Comparison of ENCODE assay signal across 21 mouse cellular contexts in genomic region chr7:111268197-111268596, GRCm38 (mm10).
DNase-seq lines count a peak whose midpoint lies in the region; ATAC-seq lines count a peak whose summit lies in the region.
"Had no signal": no experiment of that assay in that cellular context is flagged by ENCODE, and none has a peak within 500 bp of the region (broad histone marks: within the 10 kb centered on the region; RNA-seq: fewer than 3 reads in every experiment).

No protein-coding gene starts in this region.

- no peaks in the 10 kb centered on the region for H3K27me3 ChIP-seq in midbrain, embryonic 13.5 days
- H3K27me3 ChIP-seq: CH12.LX, Patski had no signal

- peak; percentile 37 for DNase-seq in heart, adult 11 months
- no peak for DNase-seq in heart, postnatal 10 days
- DNase-seq in spleen, adult 12 weeks (ENCODE audit: low spot score) = no peak
- DNase-seq: adrenal gland, adult 2 months; adrenal gland, adult 8-10 months; adrenal gland, postnatal 10 days; adrenal gland, postnatal 14 days; adrenal gland, postnatal 25 days; adrenal gland, postnatal 36 days; B cell, adult 2 months; cerebellum, adult 11 months; cerebellum, adult 11-12 months; cerebellum, adult 18-20 months had no signal

- H3K4me3 ChIP-seq in midbrain, embryonic 13.5 days (replicated peaks) = no peak overlapping the region

- no peak overlapping the region for H3K4me2 ChIP-seq in midbrain, embryonic 13.5 days (replicated peaks)

- no peak overlapping the region for H3K9ac ChIP-seq in midbrain, embryonic 13.5 days (replicated peaks)

- no peaks in the 10 kb centered on the region for H3K36me3 ChIP-seq in midbrain, embryonic 13.5 days
- H3K36me3 ChIP-seq: G1E had no signal

- no peaks in the 10 kb centered on the region for H3K9me3 ChIP-seq in midbrain, embryonic 13.5 days

- intact Hi-C loops in heart, postnatal 10 days (cut with DNase I) = no loop called here

- no peak overlapping the region for H3K27ac ChIP-seq in midbrain, embryonic 13.5 days

- WGBS in midbrain, embryonic 13.5 days = 94% methylated on average over 2 of the region's 2 CpGs

- H3K4me1 ChIP-seq in midbrain, embryonic 13.5 days (replicated peaks) = no peaks in the 10 kb centered on the region

- peak; percentile 70 for ATAC-seq in granulocyte monocyte progenitor cell, adult 5-6 weeks (replicated peaks; ENCODE audit: poor library complexity, severe bottlenecking)
- peak; percentile 51 for ATAC-seq in megakaryocyte, adult 5-6 weeks (ENCODE audit: poor library complexity, severe bottlenecking)
- ATAC-seq in midbrain, embryonic 13.5 days = no peak
- ATAC-seq: activated CD4-positive, CD25-positive, alpha-beta regulatory T cell, adult 4 months; CD4-positive, CD25-positive, alpha-beta regulatory T cell, adult 4 months; Patski had no signal
